Mouse (Mus musculus) hindbrain, embryonic 16.5 days (tissue): ENCODE results near the gene Gm21818. TPM values are rescaled to one million over a fixed set of nuclear protein-coding genes. Genes with fewer than 3 reads are reported as not detected.
"Not testable (repeated sequence)": the region's sequence is repeated elsewhere in the genome, so short reads cannot be mapped to it uniquely, and the experiment has no call there.

Experiments used
- ATAC-seq: fragments of 200-750 bp; cut with Nextera tagmentation; 2 replicates; pipeline ENCODE4 v1.8.0; 2017; ENCODE audit warnings: moderate TSS enrichment, moderate library complexity
- H3K27ac ChIP-seq: fragments of 300-500 bp; sonication (generic); 2 replicates; pipeline ENCODE4 v1.5.1; 2014; ENCODE audit warnings: low read depth, mild to moderate bottlenecking, control low read depth, low read length, moderate library complexity
- H3K27me3 ChIP-seq: fragments of 300-500 bp; sonication (generic); replicated peaks from 2 replicates; pipeline ENCODE4 v1.6.1; 2014; ENCODE audit warnings: low read length; ENCODE audit not compliant: control insufficient read depth, insufficient read depth
- H3K36me3 ChIP-seq: fragments of 300-500 bp; sonication (generic); 2 replicates; pipeline ENCODE4 v1.6.1; 2014; ENCODE audit warnings: mild to moderate bottlenecking, low read length, moderate library complexity, mixed read lengths; ENCODE audit not compliant: control insufficient read depth, insufficient read depth
- H3K4me1 ChIP-seq: fragments of 300-500 bp; sonication (generic); 2 replicates; pipeline ENCODE4 v1.6.1; 2014; ENCODE audit warnings: low read depth, low read length; ENCODE audit not compliant: control insufficient read depth, insufficient read depth
- H3K4me2 ChIP-seq: fragments of 300-500 bp; sonication (generic); 2 replicates; pipeline ENCODE4 v1.6.1; 2014; ENCODE audit warnings: mild to moderate bottlenecking, low read length, control low read depth, moderate library complexity
- H3K4me3 ChIP-seq: fragments of 300-500 bp; sonication (generic); 2 replicates; pipeline ENCODE4 v1.5.1; 2014; ENCODE audit warnings: mild to moderate bottlenecking, low read length, control low read depth, moderate library complexity
- H3K9ac ChIP-seq: fragments of 300-500 bp; sonication (generic); 2 replicates; pipeline ENCODE4 v1.6.1; 2014; ENCODE audit warnings: low read depth, mild to moderate bottlenecking, control low read depth, low read length, moderate library complexity
- H3K9me3 ChIP-seq: fragments of 300-500 bp; sonication (generic); 2 replicates; pipeline ENCODE4 v1.6.1; 2014; ENCODE audit warnings: mild to moderate bottlenecking, low read length, moderate library complexity; ENCODE audit not compliant: control insufficient read depth
- WGBS: fragments of 180-500 bp; shearing (Covaris S2); extraction: QIAGEN DNeasy Blood & Tissue Kit; methylation state at CpG from one replicate; pipeline ENCODE4 v1.1.7; 2014; 5-methylcytosine and 5-hydroxymethylcytosine counted together
- polyA plus RNA-seq: library from polyadenylated mRNA; unstranded; fragments of >200 nt; fragmentation: Nextera tagmentation; extraction: Ambion mirVana; gene quantifications from 2 replicates; pipeline ENCODE4 v1.2.1, GENCODE M21; 2015

Gene Gm21818
- polyA plus RNA-seq, 1 experiment from 2014 or later: not detected

DNA sequence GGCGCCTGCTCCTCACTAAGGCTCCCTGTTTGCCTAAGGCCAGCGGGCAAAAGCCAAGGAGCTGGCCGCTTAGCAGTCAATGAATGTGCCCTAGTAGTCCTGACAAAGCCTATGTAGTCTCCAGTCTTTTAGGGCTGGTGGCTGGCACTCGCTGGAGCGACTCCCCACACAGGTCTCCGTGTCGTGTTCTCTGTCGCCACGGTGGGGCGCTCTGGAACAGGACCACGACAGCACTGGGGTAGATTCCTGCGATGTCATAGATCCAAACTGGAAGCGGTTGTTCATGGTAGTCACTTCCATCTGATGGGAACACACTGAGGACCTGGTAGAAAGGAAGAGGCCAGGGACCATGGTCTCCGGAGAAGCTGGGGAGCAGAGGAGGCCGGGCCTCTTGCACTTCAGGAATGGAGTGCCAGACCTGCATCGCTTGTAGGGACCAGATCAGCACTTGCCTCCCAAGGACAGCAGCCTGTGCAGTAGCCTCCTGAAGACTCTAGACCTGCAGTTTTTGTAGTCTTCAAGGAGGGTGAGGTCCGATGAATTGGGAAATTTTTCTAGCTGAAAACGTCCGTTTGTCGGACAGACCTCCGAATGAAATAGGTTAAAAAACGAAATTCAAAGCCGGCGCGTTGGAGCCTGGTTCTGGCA lies 50.9 kb downstream of the Gm21818 start:
- ATAC-seq, H3K27ac ChIP-seq, H3K4me1 ChIP-seq, H3K27me3 ChIP-seq, H3K9me3 ChIP-seq, H3K4me3 ChIP-seq, H3K9ac ChIP-seq, H3K4me2 ChIP-seq, H3K36me3 ChIP-seq: not testable (repeated sequence)
- 91% methylated on average over 16 of the region's 25 CpGs for whole genome bisulfite sequencing

Other genes starting within 250 kb of the Gm21818 start
- gene Gm21761, start 243.2 kb upstream of the Gm21818 start, polyA plus RNA-seq: not detected in 2 replicates
- gene B020031M17Rik, start 221.6 kb upstream of the Gm21818 start, polyA plus RNA-seq: not detected in 2 replicates
- gene Gm36079, start 145.4 kb upstream of the Gm21818 start, polyA plus RNA-seq: not detected in 2 replicates
- gene Gm21188, start 120.2 kb upstream of the Gm21818 start, polyA plus RNA-seq: not detected in 2 replicates
- gene Gm20767, start 32.2 kb upstream of the Gm21818 start, polyA plus RNA-seq: not detected in 2 replicates
- gene Gm21762, start 43.5 kb downstream of the Gm21818 start, polyA plus RNA-seq: not detected in 2 replicates
- gene Gm21731, start 66.7 kb downstream of the Gm21818 start, polyA plus RNA-seq: not detected in 2 replicates
- gene AF067061, start 90.7 kb downstream of the Gm21818 start, polyA plus RNA-seq: not detected in 2 replicates
- gene BC147527, start 128.0 kb downstream of the Gm21818 start, polyA plus RNA-seq: not detected in 2 replicates
- gene Tcstv3, start 144.4 kb downstream of the Gm21818 start, polyA plus RNA-seq: not detected in 2 replicates